Mouse (Mus musculus) olfactory bulb, adult 2 months (tissue): ENCODE measurements around the gene Gucy2g.

Experiments used
- CTCF ChIP-seq: fragments of 200-500 bp; IDR thresholded peaks from 2 replicates; pipeline ENCODE4 v1.5.1; 2012; ENCODE audit warnings: low read depth, mild to moderate bottlenecking, low read length, moderate library complexity; ENCODE audit not compliant: insufficient read depth
- POLR2A ChIP-seq: fragments of 200-500 bp; IDR thresholded peaks from 2 replicates; pipeline ENCODE4 v1.6.1; 2012; ENCODE audit warnings: mild to moderate bottlenecking, low read depth, low read length, moderate library complexity; ENCODE audit not compliant: insufficient read depth

DNA sequence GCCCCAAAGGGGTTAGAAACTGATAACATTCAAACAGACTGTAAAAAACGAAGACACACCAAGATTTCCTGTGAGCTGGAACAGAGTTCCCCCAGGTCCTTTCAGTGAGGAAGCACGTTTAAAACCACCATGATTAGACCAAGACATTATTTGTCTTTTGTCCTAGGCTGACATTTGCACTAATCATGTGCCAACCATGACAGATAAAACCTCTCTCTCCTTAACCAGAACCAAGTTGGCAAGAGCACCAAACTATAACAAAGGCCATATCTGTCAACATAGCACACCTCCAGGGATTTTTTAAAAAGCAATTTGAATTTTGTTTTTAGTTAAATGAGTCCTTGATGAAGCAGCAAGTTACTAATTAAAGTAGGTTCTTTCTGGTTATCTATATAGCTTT lies 73.3 kb downstream of the Gucy2g start:
- no peak for TF ChIP-seq CTCF
- no peak for TF ChIP-seq POLR2A
